Mouse (Mus musculus) embryonic fibroblast, embryonic 13.5 days (primary cell): ENCODE results near the gene 1700113H08Rik.

Source experiments
- CTCF ChIP-seq: IDR thresholded peaks from 2 replicates; pipeline ENCODE4 v1.5.1; 2011; ENCODE audit warnings: mild to moderate bottlenecking, control low read depth, low read length, moderate library complexity, borderline replicate concordance; ENCODE audit not compliant: insufficient read depth
- POLR2A ChIP-seq: IDR thresholded peaks from 2 replicates; pipeline ENCODE4 v1.6.1; 2011; ENCODE audit warnings: low read depth, mild to moderate bottlenecking, control low read depth, low read length, moderate library complexity

DNA sequence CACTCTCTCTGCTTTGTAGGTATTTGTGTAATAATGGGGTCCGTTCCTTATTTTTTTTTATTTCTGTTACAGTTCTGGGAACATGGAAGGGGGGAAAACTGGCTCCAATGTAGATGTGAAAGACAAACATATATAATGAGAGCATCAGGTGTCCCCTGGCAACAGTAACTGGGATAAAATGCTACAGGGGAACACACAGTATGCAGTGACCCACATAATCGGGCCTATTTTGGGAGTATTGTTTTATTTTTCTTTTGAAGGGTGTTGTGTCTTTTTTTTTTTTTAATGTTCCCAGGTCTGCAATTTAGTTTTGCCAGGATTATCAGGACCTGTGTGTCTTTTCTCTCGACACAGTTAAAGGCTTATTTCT is 44.1 kb downstream of the 1700113H08Rik start:
- no peak for TF ChIP-seq POLR2A
- TF ChIP-seq CTCF: no peak
